Mouse (Mus musculus): ENCODE measurements around the gene Rnf215. TPM values are rescaled to one million over a fixed set of nuclear protein-coding genes. Genes with fewer than 3 reads are reported as not detected.
"Not testable (repeated sequence)": the region's sequence is repeated elsewhere in the genome, so short reads cannot be mapped to it uniquely, and the experiment has no call there.

The Rnf215 gene
- polyA plus RNA-seq, 1 experiment: 13.6 TPM

DNA sequence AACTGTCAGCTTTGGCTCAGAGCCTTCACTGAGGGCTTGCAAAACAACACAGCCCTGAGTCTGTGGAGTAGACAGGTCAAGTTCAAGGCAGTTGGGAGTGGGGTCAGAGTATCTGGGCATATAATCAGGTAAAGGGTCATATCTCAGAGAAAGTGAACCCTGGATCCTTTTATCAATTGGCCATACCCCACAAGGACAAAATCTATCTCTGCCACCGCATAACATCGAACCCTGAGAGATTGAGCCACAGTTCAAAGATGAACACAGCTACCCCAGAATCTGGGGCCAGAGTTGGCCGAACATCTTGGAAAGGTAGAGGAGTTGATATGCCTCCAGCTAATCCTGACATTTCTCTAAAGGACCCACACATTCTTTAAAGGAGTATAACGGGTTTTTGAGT, 23.0 kb upstream of the Rnf215 start:
- no peak overlapping the region for H3ac ChIP-seq (ENCODE audit: control insufficient read depth, insufficient read length, low read depth)
- H3K27me3 ChIP-seq (ENCODE audit: control insufficient read depth, insufficient read depth, insufficient read length): no peaks in the 10 kb centered on the region
- TF ChIP-seq USF1 (IDR thresholded peaks at IDR 0.05; ENCODE audit: low read depth): no peak
- TF ChIP-seq MYOG (IDR thresholded peaks at IDR 0.05; ENCODE audit: control insufficient read depth, extremely low read depth, insufficient read length): no peak
- no peak for TF ChIP-seq FOSL1 (IDR thresholded peaks at IDR 0.05; ENCODE audit: insufficient read depth, low read length, poor library complexity, severe bottlenecking)
- no peak for TF ChIP-seq CTCF (IDR thresholded peaks at IDR 0.05; ENCODE audit: control insufficient read depth, insufficient read depth, insufficient read length)
- no peak for TF ChIP-seq MAX (IDR thresholded peaks at IDR 0.05)
- no peak for TF ChIP-seq MYOD1 (IDR thresholded peaks at IDR 0.05; ENCODE audit: control insufficient read depth, insufficient read length, low read depth)
- no peak for TF ChIP-seq CEBPB (IDR thresholded peaks at IDR 0.05; ENCODE audit: low read depth)

DNA sequence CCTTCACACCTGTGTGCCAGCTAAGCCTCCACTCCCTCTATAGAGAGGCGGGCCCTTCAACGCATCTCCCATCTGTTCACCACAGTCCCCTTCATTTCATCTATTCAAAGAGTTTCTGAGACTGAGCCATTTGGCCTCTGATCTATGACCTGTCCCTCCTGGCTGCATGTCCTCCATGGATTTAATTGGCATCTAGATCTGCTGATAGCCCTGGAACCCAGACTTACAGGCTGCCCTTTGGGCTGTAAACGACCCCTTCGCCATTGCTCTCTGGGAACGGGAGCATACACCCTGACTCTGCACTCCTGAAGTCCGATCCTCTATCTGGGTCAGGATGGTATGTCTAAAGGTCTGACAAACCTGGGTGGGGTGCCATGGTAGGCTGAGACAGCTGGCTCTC, 22.1 kb upstream of the Rnf215 start:
- no peak overlapping the region for H3ac ChIP-seq (ENCODE audit: control insufficient read depth, insufficient read length, low read depth)
- no peak overlapping the region for H3K4me3 ChIP-seq (ENCODE audit: insufficient read depth, poor library complexity, severe bottlenecking)
- no peaks in the 10 kb centered on the region for H3K36me3 ChIP-seq (ENCODE audit: control insufficient read depth, insufficient read depth)
- H3K79me3 ChIP-seq (ENCODE audit: low read depth): no peaks in the 10 kb centered on the region
- no peaks in the 10 kb centered on the region for H3K27me3 ChIP-seq (ENCODE audit: control insufficient read depth, insufficient read depth, insufficient read length)
- H3K79me2 ChIP-seq (ENCODE audit: control insufficient read depth, insufficient read depth): no peaks in the 10 kb centered on the region
- TF ChIP-seq USF1 (IDR thresholded peaks at IDR 0.05; ENCODE audit: low read depth) (no peak), FOSL1 (IDR thresholded peaks at IDR 0.05; ENCODE audit: insufficient read depth, low read length, poor library complexity, severe bottlenecking) (no peak), MAX (IDR thresholded peaks at IDR 0.05) (no peak), MYOD1 (IDR thresholded peaks at IDR 0.05; ENCODE audit: control insufficient read depth, insufficient read length, low read depth) (no peak), CTCF (IDR thresholded peaks at IDR 0.05; ENCODE audit: control insufficient read depth, insufficient read depth, insufficient read length) (no peak), CEBPB (IDR thresholded peaks at IDR 0.05; ENCODE audit: low read depth) (no peak), MYOG (IDR thresholded peaks at IDR 0.05; ENCODE audit: control insufficient read depth, extremely low read depth, insufficient read length) (no peak)

More for the DNA sequence above, 23.0 kb upstream of the Rnf215 start:
- no peaks in the 10 kb centered on the region for H3K79me3 ChIP-seq (ENCODE audit: low read depth)
- H3K79me2 ChIP-seq (ENCODE audit: control insufficient read depth, insufficient read depth): no peaks in the 10 kb centered on the region
- no peaks in the 10 kb centered on the region for H3K36me3 ChIP-seq (ENCODE audit: control insufficient read depth, insufficient read depth)
- H3K4me3 ChIP-seq (ENCODE audit: insufficient read depth, poor library complexity, severe bottlenecking): no peak overlapping the region

GRCm38 (mm10) chr11:4113496-4113895, 21.5 kb upstream of the Rnf215 start:
- Histone ChIP-seq H3K4me3 (ENCODE audit: insufficient read depth, poor library complexity, severe bottlenecking) (no peak overlapping the region), H3K36me3 (ENCODE audit: control insufficient read depth, insufficient read depth) (no peaks in the 10 kb centered on the region), H3K79me2 (ENCODE audit: control insufficient read depth, insufficient read depth) (no peaks in the 10 kb centered on the region), H3K27me3 (ENCODE audit: control insufficient read depth, insufficient read depth, insufficient read length) (no peaks in the 10 kb centered on the region), H3K79me3 (ENCODE audit: low read depth) (no peaks in the 10 kb centered on the region), H3ac (ENCODE audit: control insufficient read depth, insufficient read length, low read depth) (no peak overlapping the region)
- TF ChIP-seq MYOG (IDR thresholded peaks at IDR 0.05; ENCODE audit: control insufficient read depth, extremely low read depth, insufficient read length): no peak
- TF ChIP-seq MYOD1 (IDR thresholded peaks at IDR 0.05; ENCODE audit: control insufficient read depth, insufficient read length, low read depth): no peak
- TF ChIP-seq FOSL1 (IDR thresholded peaks at IDR 0.05; ENCODE audit: insufficient read depth, low read length, poor library complexity, severe bottlenecking): no peak

GRCm38 (mm10) chr11:4113970-4114369, 21.0 kb upstream of the Rnf215 start:
- Histone ChIP-seq H3K79me3 (ENCODE audit: low read depth) (no peaks in the 10 kb centered on the region), H3K36me3 (ENCODE audit: control insufficient read depth, insufficient read depth) (no peaks in the 10 kb centered on the region), H3K27me3 (ENCODE audit: control insufficient read depth, insufficient read depth, insufficient read length) (no peaks in the 10 kb centered on the region), H3ac (ENCODE audit: control insufficient read depth, insufficient read length, low read depth) (no peak overlapping the region), H3K79me2 (ENCODE audit: control insufficient read depth, insufficient read depth) (no peaks in the 10 kb centered on the region), H3K4me3 (ENCODE audit: insufficient read depth, poor library complexity, severe bottlenecking) (no peak overlapping the region)
- no peak for TF ChIP-seq FOSL1 (IDR thresholded peaks at IDR 0.05; ENCODE audit: insufficient read depth, low read length, poor library complexity, severe bottlenecking)
- no peak for TF ChIP-seq CEBPB (IDR thresholded peaks at IDR 0.05; ENCODE audit: low read depth)
- TF ChIP-seq USF1 (IDR thresholded peaks at IDR 0.05; ENCODE audit: low read depth): no peak
- no peak for TF ChIP-seq MYOG (IDR thresholded peaks at IDR 0.05; ENCODE audit: control insufficient read depth, extremely low read depth, insufficient read length)
- TF ChIP-seq MAX (IDR thresholded peaks at IDR 0.05): no peak

DNA sequence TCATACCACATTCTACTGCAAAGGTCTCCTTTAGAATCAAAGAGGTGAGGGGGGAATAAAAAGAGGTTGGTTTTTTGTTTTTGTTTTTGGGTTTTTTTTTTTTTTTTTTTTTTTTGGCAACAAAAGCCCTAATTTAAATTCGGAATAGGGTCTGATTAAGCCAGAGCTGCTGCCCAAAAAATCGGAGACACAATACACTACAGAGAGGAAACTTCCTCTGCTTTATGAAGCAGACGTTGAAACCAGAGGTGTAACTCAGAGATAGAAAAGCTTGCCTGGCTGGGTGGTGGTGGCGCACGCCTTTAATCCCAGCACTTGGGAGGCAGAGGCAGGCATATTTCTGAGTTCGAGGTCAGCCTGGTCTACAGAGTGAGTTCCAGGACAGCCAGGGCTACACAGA, 20.5 kb upstream of the Rnf215 start:
- H3K79me3 ChIP-seq (ENCODE audit: low read depth); H3K4me3 ChIP-seq (ENCODE audit: insufficient read depth, poor library complexity, severe bottlenecking); H3K79me2 ChIP-seq (ENCODE audit: control insufficient read depth, insufficient read depth); H3ac ChIP-seq (ENCODE audit: control insufficient read depth, insufficient read length, low read depth); H3K36me3 ChIP-seq (ENCODE audit: control insufficient read depth, insufficient read depth); H3K27me3 ChIP-seq (ENCODE audit: control insufficient read depth, insufficient read depth, insufficient read length): not testable (repeated sequence)

GRCm38 (mm10) chr11:4115407-4115806, 19.6 kb upstream of the Rnf215 start:
- TF ChIP-seq CEBPB (IDR thresholded peaks at IDR 0.05; ENCODE audit: low read depth) (no peak), USF1 (IDR thresholded peaks at IDR 0.05; ENCODE audit: low read depth) (no peak), MYOG (IDR thresholded peaks at IDR 0.05; ENCODE audit: control insufficient read depth, extremely low read depth, insufficient read length) (no peak), MYOD1 (IDR thresholded peaks at IDR 0.05; ENCODE audit: control insufficient read depth, insufficient read length, low read depth) (no peak), FOSL1 (IDR thresholded peaks at IDR 0.05; ENCODE audit: insufficient read depth, low read length, poor library complexity, severe bottlenecking) (no peak), CTCF (IDR thresholded peaks at IDR 0.05; ENCODE audit: control insufficient read depth, insufficient read depth, insufficient read length) (no peak), MAX (IDR thresholded peaks at IDR 0.05) (no peak)
- H3ac ChIP-seq (ENCODE audit: control insufficient read depth, insufficient read length, low read depth): no peak overlapping the region
- H3K4me3 ChIP-seq (ENCODE audit: insufficient read depth, poor library complexity, severe bottlenecking): no peak overlapping the region
- no peaks in the 10 kb centered on the region for H3K36me3 ChIP-seq (ENCODE audit: control insufficient read depth, insufficient read depth)
- no peaks in the 10 kb centered on the region for H3K27me3 ChIP-seq (ENCODE audit: control insufficient read depth, insufficient read depth, insufficient read length)
- no peaks in the 10 kb centered on the region for H3K79me2 ChIP-seq (ENCODE audit: control insufficient read depth, insufficient read depth)
- H3K79me3 ChIP-seq (ENCODE audit: low read depth): no peaks in the 10 kb centered on the region

Measured in C2C12 (cell line).